Mouse (Mus musculus): ENCODE measurements at regions not wholly inside any gene's neighbourhood (a gene's known extent, or its start where the extent isn't known, plus 50 kb on each side); places are given as distances from the start of the nearest gene placed in this dataset.
A peak's percentile ranks its signal among the peaks of the same experiment; 100 is the strongest.

GRCm38 (mm10) chr5:118879808-118880478, 319.5 kb downstream of the Med13l start:
- DNase-seq (ENCODE audit: low spot score in 2 of 2), result peak; percentile 70 to 77

GRCm38 (mm10) chr5:118880546-118880945, 320.1 kb downstream of the Med13l start:
- DNase-seq (ENCODE audit: low spot score in 2 of 2), result no peak

GRCm38 (mm10) chr5:118881886-118882285, 321.4 kb downstream of the Med13l start:
- no peak for DNase-seq (ENCODE audit: low spot score in 2 of 2)

- no peak for DNase-seq (ENCODE audit: low spot score in 2 of 2)
Observed at GRCm38 (mm10) chr5:118888131-118888530, 327.7 kb downstream of the Med13l start.

- DNase-seq (ENCODE audit: low spot score in 2 of 2), result peak; percentile 16 to 40
Observed at GRCm38 (mm10) chr5:118891131-118891530, 330.7 kb downstream of the Med13l start.

GRCm38 (mm10) chr5:118908224-118908623, 347.7 kb downstream of the Med13l start:
- no peak for DNase-seq (ENCODE audit: low spot score in 2 of 2)

GRCm38 (mm10) chr5:118909756-118910155, 349.3 kb downstream of the Med13l start:
- DNase-seq (ENCODE audit: low spot score in 2 of 2), result no peak

GRCm38 (mm10) chr5:118914191-118914750, 353.8 kb downstream of the Med13l start:
- DNase-seq (ENCODE audit: low spot score in 2 of 2), result no peak

GRCm38 (mm10) chr5:118923357-118923756, 362.9 kb downstream of the Med13l start:
- DNase-seq (ENCODE audit: low spot score in 2 of 2), result no peak

- DNase-seq (ENCODE audit: low spot score in 2 of 2), result no peak
Observed at GRCm38 (mm10) chr5:118929037-118929436, 368.6 kb downstream of the Med13l start.

GRCm38 (mm10) chr5:118929990-118930501, 369.6 kb downstream of the Med13l start:
- DNase-seq (ENCODE audit: low spot score in 2 of 2), result no peak

- DNase-seq (ENCODE audit: low spot score in 2 of 2), result no peak
Observed at GRCm38 (mm10) chr5:118939336-118940039, 379.0 kb downstream of the Med13l start.

- peak in 1 of 2 experiments; percentile 3 for DNase-seq (ENCODE audit: low spot score in 2 of 2)
Observed at GRCm38 (mm10) chr5:118944256-118944655, 383.8 kb downstream of the Med13l start.

GRCm38 (mm10) chr5:118946090-118946489, 385.6 kb downstream of the Med13l start:
- DNase-seq (ENCODE audit: low spot score in 2 of 2), result peak; percentile 14 to 55

GRCm38 (mm10) chr5:118946994-118947393, 386.5 kb downstream of the Med13l start:
- DNase-seq (ENCODE audit: low spot score in 2 of 2), result no peak

- no peak for DNase-seq (ENCODE audit: low spot score in 2 of 2)
Observed at GRCm38 (mm10) chr5:118948119-118948786, 387.8 kb downstream of the Med13l start.

- DNase-seq (ENCODE audit: low spot score in 2 of 2), result no peak
Observed at GRCm38 (mm10) chr5:118951067-118951466, 390.6 kb downstream of the Med13l start.

GRCm38 (mm10) chr5:118960521-118961001, 400.1 kb downstream of the Med13l start:
- DNase-seq (ENCODE audit: low spot score in 2 of 2), result no peak

- no peak for DNase-seq (ENCODE audit: low spot score in 2 of 2)
Observed at GRCm38 (mm10) chr5:118961091-118961490, 400.6 kb downstream of the Med13l start.

- DNase-seq (ENCODE audit: low spot score in 2 of 2), result no peak
Observed at GRCm38 (mm10) chr5:118962152-118962551, 401.7 kb downstream of the Med13l start.

GRCm38 (mm10) chr5:118963001-118963400, 402.5 kb downstream of the Med13l start:
- no peak for DNase-seq (ENCODE audit: low spot score in 2 of 2)

Data from layer of hippocampus, postnatal 14 days (tissue).